Comparison of ENCODE assay signal across 22 mouse cellular contexts in genomic region chr16:5853055-5853454, GRCm38 (mm10). TPM values are rescaled to one million over a fixed set of nuclear protein-coding genes. Genes with fewer than 3 reads are reported as not detected.
DNase-seq lines count a peak whose midpoint lies in the region; ATAC-seq and TF ChIP-seq lines count a peak whose summit lies in the region.
"Had no signal": no experiment of that assay in that cellular context is flagged by ENCODE, and none has a peak within 500 bp of the region (broad histone marks: within the 10 kb centered on the region; RNA-seq: fewer than 3 reads in every experiment).

No protein-coding gene starts in this region.

- H3K27ac ChIP-seq in midbrain, embryonic 12.5 days (replicated peaks): no peak overlapping the region
- H3K27ac ChIP-seq in midbrain, postnatal 0 days (ENCODE audit: low read depth, low read length): no peak overlapping the region
- no peak overlapping the region for H3K27ac ChIP-seq in embryonic facial prominence, embryonic 11.5 days (replicated peaks; ENCODE audit: low read depth, low read length)
- peak overlapping the region; percentile 28; the same call in 1 of the 2 replicates for H3K27ac ChIP-seq in forebrain, embryonic 15.5 days (replicated peaks)
- H3K27ac ChIP-seq: embryonic facial prominence, embryonic 15.5 days; liver, embryonic 14.5 days; lung, embryonic 15.5 days had no signal

- 41% methylated on average over 2 of the region's 2 CpGs for WGBS in midbrain, embryonic 12.5 days
- WGBS in midbrain, postnatal 0 days: 45% methylated on average over 2 of the region's 2 CpGs
- WGBS in embryonic facial prominence, embryonic 11.5 days: 61% methylated on average over 2 of the region's 2 CpGs
- WGBS in forebrain, embryonic 15.5 days: 10% methylated on average over 2 of the region's 2 CpGs

- no peaks in the 10 kb centered on the region for H3K9me3 ChIP-seq in midbrain, embryonic 12.5 days
- no peaks in the 10 kb centered on the region for H3K9me3 ChIP-seq in midbrain, postnatal 0 days (ENCODE audit: low read length)
- H3K9me3 ChIP-seq in embryonic facial prominence, embryonic 11.5 days (replicated peaks; ENCODE audit: control insufficient read depth, low read length): no peaks in the 10 kb centered on the region
- H3K9me3 ChIP-seq in forebrain, embryonic 15.5 days: no peaks in the 10 kb centered on the region
- H3K9me3 ChIP-seq: embryonic facial prominence, embryonic 15.5 days; lung, embryonic 15.5 days had no signal

- no peaks in the 10 kb centered on the region for H3K36me3 ChIP-seq in midbrain, embryonic 12.5 days
- H3K36me3 ChIP-seq in midbrain, postnatal 0 days (ENCODE audit: insufficient read depth, low read length): no peaks in the 10 kb centered on the region
- H3K36me3 ChIP-seq in embryonic facial prominence, embryonic 11.5 days (replicated peaks; ENCODE audit: control insufficient read depth, insufficient read depth, low read depth, low read length): no peaks in the 10 kb centered on the region
- H3K36me3 ChIP-seq in forebrain, embryonic 15.5 days: no peaks in the 10 kb centered on the region
- H3K36me3 ChIP-seq: embryonic facial prominence, embryonic 15.5 days; heart, embryonic 12.5 days; lung, embryonic 15.5 days had no signal

- H3K27me3 ChIP-seq in midbrain, embryonic 12.5 days: no peaks in the 10 kb centered on the region
- H3K27me3 ChIP-seq in midbrain, postnatal 0 days (ENCODE audit: insufficient read depth, low read length): no peaks in the 10 kb centered on the region
- H3K27me3 ChIP-seq in embryonic facial prominence, embryonic 11.5 days (ENCODE audit: control insufficient read depth, insufficient read depth, low read length): no peaks in the 10 kb centered on the region
- H3K27me3 ChIP-seq in forebrain, embryonic 15.5 days: no peaks in the 10 kb centered on the region
- H3K27me3 ChIP-seq: embryonic facial prominence, embryonic 15.5 days; heart, embryonic 12.5 days; Patski had no signal

- ATAC-seq in midbrain, embryonic 12.5 days (ENCODE audit: low FRiP score, low read depth): peak; percentile 68
- ATAC-seq in midbrain, postnatal 0 days (ENCODE audit: low FRiP score): no peak
- 0 out of 2 replicates have a peak, but pooled peaks have one; percentile 65 for ATAC-seq in embryonic facial prominence, embryonic 11.5 days (replicated peaks; ENCODE audit: insufficient number of reproducible peaks, low FRiP score, low TSS enrichment, low read depth)
- ATAC-seq in forebrain, embryonic 15.5 days (replicated peaks): peak; percentile 74
- ATAC-seq: CD4-positive, CD25-positive, alpha-beta regulatory T cell, adult 4 months; Patski had no signal

- TF ChIP-seq CTCF in midbrain, postnatal 0 days (IDR thresholded peaks at IDR 0.05): no peak

- no peak overlapping the region for H3K4me3 ChIP-seq in midbrain, embryonic 12.5 days
- H3K4me3 ChIP-seq in midbrain, postnatal 0 days (ENCODE audit: low read depth, low read length): no peak overlapping the region
- H3K4me3 ChIP-seq in embryonic facial prominence, embryonic 11.5 days (ENCODE audit: low read depth, low read length): no peak overlapping the region
- no peak overlapping the region for H3K4me3 ChIP-seq in forebrain, embryonic 15.5 days
- H3K4me3 ChIP-seq: embryonic facial prominence, embryonic 15.5 days; heart, embryonic 12.5 days; lung, embryonic 15.5 days had no signal

- no peak overlapping the region for H3K9ac ChIP-seq in midbrain, embryonic 12.5 days (replicated peaks)
- H3K9ac ChIP-seq in midbrain, postnatal 0 days (replicated peaks; ENCODE audit: low read length, poor library complexity, severe bottlenecking): no peak overlapping the region
- no peak overlapping the region for H3K9ac ChIP-seq in embryonic facial prominence, embryonic 11.5 days (replicated peaks; ENCODE audit: low read length)
- no peak overlapping the region for H3K9ac ChIP-seq in forebrain, embryonic 15.5 days (replicated peaks)
- H3K9ac ChIP-seq: embryonic facial prominence, embryonic 15.5 days; heart, embryonic 12.5 days; liver, embryonic 14.5 days; lung, embryonic 15.5 days had no signal

- H3K4me2 ChIP-seq in midbrain, embryonic 12.5 days (replicated peaks): no peak overlapping the region
- H3K4me2 ChIP-seq in midbrain, postnatal 0 days (ENCODE audit: low read depth, low read length, poor library complexity, severe bottlenecking): no peak overlapping the region
- H3K4me2 ChIP-seq in embryonic facial prominence, embryonic 11.5 days (ENCODE audit: low read depth, low read length): no peak overlapping the region
- no peak overlapping the region for H3K4me2 ChIP-seq in forebrain, embryonic 15.5 days (replicated peaks)
- H3K4me2 ChIP-seq: embryonic facial prominence, embryonic 15.5 days; heart, embryonic 12.5 days; lung, embryonic 15.5 days had no signal

- H3K4me1 ChIP-seq in midbrain, embryonic 12.5 days: peaks cover 4% of the 10 kb centered on the region; the same call in 1 of the 2 replicates
- H3K4me1 ChIP-seq in midbrain, postnatal 0 days (ENCODE audit: insufficient read depth, low read length): no peaks in the 10 kb centered on the region
- H3K4me1 ChIP-seq in embryonic facial prominence, embryonic 11.5 days (ENCODE audit: control insufficient read depth, insufficient read depth, low read length): no peaks in the 10 kb centered on the region
- H3K4me1 ChIP-seq in forebrain, embryonic 15.5 days: no peaks in the 10 kb centered on the region
- H3K4me1 ChIP-seq: embryonic facial prominence, embryonic 15.5 days; lung, embryonic 15.5 days had no signal

- peak; percentile 10 for DNase-seq in embryo, embryonic 11 days
- DNase-seq in embryo, embryonic 9.5 days (ENCODE audit: extremely low spot score): no peak
- DNase-seq in midbrain, postnatal 0 days (ENCODE audit: low spot score): no peak
- peak; percentile 3 for DNase-seq in embryonic facial prominence, embryonic 11.5 days (ENCODE audit: low spot score)
- DNase-seq in kidney, postnatal 4 days: no peak
- DNase-seq in urinary bladder, adult 18-20 months (ENCODE audit: low spot score in 2 of 2): no peak
- DNase-seq: adrenal gland, postnatal 10 days; cerebellum, adult 11 months; cerebellum, postnatal 36 days; heart, postnatal 14 days; kidney, adult 11 months; lung, postnatal 4 days; thymus, postnatal 14 days had no signal

RNA-seq across cellular contexts. Expression of gene Rbfox1, which starts 32.1 kb away (rescaled TPM):
- 29.2 and 32.9 TPM in 2 replicates for polyA plus RNA-seq in midbrain, embryonic 12.5 days (2016; fragmentation: Nextera tagmentation; extraction: Ambion mirVana)
- 142 and 177 TPM in 2 replicates for total RNA-seq in midbrain, postnatal 0 days (2014; rRNA removed)
- 242 and 278 TPM in 2 replicates for polyA plus RNA-seq in midbrain, postnatal 0 days (2015; fragmentation: Nextera tagmentation; extraction: Ambion mirVana)
- 2.6 and 4.2 TPM in 2 replicates for polyA plus RNA-seq in embryonic facial prominence, embryonic 11.5 days (2014; fragmentation: Nextera tagmentation; extraction: Ambion mirVana)
- polyA plus RNA-seq in forebrain, embryonic 15.5 days (2015; fragmentation: Nextera tagmentation; extraction: Ambion mirVana): 146 and 173 TPM in 2 replicates
- total RNA-seq: neutrophil, adult 5-6 weeks had no signal
- polyA plus RNA-seq: CD4-positive, CD25-positive, alpha-beta regulatory T cell, adult 4 months; Patski had no signal

Comparison
In these comparisons a context has a peak if more than half of its experiments do, and no peak if none do; other contexts are left out.
1. DNase-seq: peak in embryo, embryonic 11 days (single experiment) and embryonic facial prominence, embryonic 11.5 days (single experiment); none in embryo, embryonic 9.5 days (single experiment), midbrain, postnatal 0 days (single experiment), kidney, postnatal 4 days (0 of 2) and urinary bladder, adult 18-20 months (0 of 2).